Mouse (Mus musculus): Measurements from ENCODE around the gene Gmip. TPM values are rescaled to one million over a fixed set of nuclear protein-coding genes. Genes with fewer than 3 reads are reported as not detected.

The Gmip gene
- 7.1 and 7.9 TPM in 2 replicates for polyA plus RNA-seq (2015; fragmentation: Nextera tagmentation; extraction: Ambion mirVana)

- ATAC-seq (ENCODE audit: low read depth): peak; percentile 89
- no peak within 1 kb of the TSS for H3K27ac ChIP-seq (ENCODE audit: low read length)
- H3K4me3 ChIP-seq (ENCODE audit: low read length): peak within 1 kb of the TSS; percentile 56
- 8% methylated on average over 25 of the region's 28 CpGs for WGBS
- H3K4me2 ChIP-seq (ENCODE audit: low read depth, low read length): peak within 1 kb of the TSS; percentile 97
- no peaks in the 10 kb centered on the region for H3K9me3 ChIP-seq (ENCODE audit: control insufficient read depth, low read length)
- peaks cover 43% of the 10 kb centered on the region for H3K36me3 ChIP-seq (ENCODE audit: control insufficient read depth, insufficient read depth, low read length)
- peaks cover 5% of the 10 kb centered on the region; the same call in 1 of the 2 replicates for H3K4me1 ChIP-seq (replicated peaks; ENCODE audit: control insufficient read depth, insufficient read depth, low read length)
- H3K27me3 ChIP-seq (ENCODE audit: control insufficient read depth, insufficient read depth, low read depth, low read length): no peaks in the 10 kb centered on the region
- peak within 1 kb of the TSS; percentile 70 for H3K9ac ChIP-seq (ENCODE audit: low read length)
These were observed at the start of gene Gmip for GRCm38 (mm10) chr8:69808094-69808863. Gene Gmip, plus strand, starts transcription at chr8:69808679.

GRCm38 (mm10) chr8:69761814-69762445 is 46.5 kb upstream of the Gmip start:
- ATAC-seq (ENCODE audit: low read depth): no peak
- WGBS: 90% methylated on average over 4 of the region's 4 CpGs
- H3K27me3 ChIP-seq (ENCODE audit: control insufficient read depth, insufficient read depth, low read depth, low read length): no peaks in the 10 kb centered on the region
- H3K4me1 ChIP-seq (replicated peaks; ENCODE audit: control insufficient read depth, insufficient read depth, low read length): no peaks in the 10 kb centered on the region
- no peak overlapping the region for H3K9ac ChIP-seq (ENCODE audit: low read length)
- no peak overlapping the region for H3K4me3 ChIP-seq (ENCODE audit: low read length)
- no peak overlapping the region for H3K27ac ChIP-seq (ENCODE audit: low read length)
- H3K4me2 ChIP-seq (ENCODE audit: low read depth, low read length): no peak overlapping the region
- peaks cover 10% of the 10 kb centered on the region for H3K9me3 ChIP-seq (ENCODE audit: control insufficient read depth, low read length)
- H3K36me3 ChIP-seq (ENCODE audit: control insufficient read depth, insufficient read depth, low read length): peaks cover 43% of the 10 kb centered on the region

- WGBS: 82% methylated on average over 9 of the region's 9 CpGs
These were observed 37.3 kb upstream of the Gmip start for GRCm38 (mm10) chr8:69771221-69771620.

GRCm38 (mm10) chr8:69772106-69772505 is 36.4 kb upstream of the Gmip start:
- peaks cover 19% of the 10 kb centered on the region for H3K36me3 ChIP-seq (ENCODE audit: control insufficient read depth, insufficient read depth, low read length)
- no peak overlapping the region for H3K9ac ChIP-seq (ENCODE audit: low read length)
- H3K4me2 ChIP-seq (ENCODE audit: low read depth, low read length): no peak overlapping the region
- H3K4me1 ChIP-seq (replicated peaks; ENCODE audit: control insufficient read depth, insufficient read depth, low read length): peaks cover 11% of the 10 kb centered on the region
- H3K4me3 ChIP-seq (ENCODE audit: low read length): no peak overlapping the region
- no peaks in the 10 kb centered on the region for H3K27me3 ChIP-seq (ENCODE audit: control insufficient read depth, insufficient read depth, low read depth, low read length)
- H3K27ac ChIP-seq (ENCODE audit: low read length): no peak overlapping the region
- ATAC-seq (ENCODE audit: low read depth): no peak
- H3K9me3 ChIP-seq (ENCODE audit: control insufficient read depth, low read length): no peaks in the 10 kb centered on the region
- WGBS: 83% methylated on average over 2 of the region's 2 CpGs

More at GRCm38 (mm10) chr8:69771221-69771620, 37.3 kb upstream of the Gmip start:
- Histone ChIP-seq H3K36me3 (ENCODE audit: control insufficient read depth, insufficient read depth, low read length) (peaks cover 28% of the 10 kb centered on the region), H3K27me3 (ENCODE audit: control insufficient read depth, insufficient read depth, low read depth, low read length) (no peaks in the 10 kb centered on the region), H3K4me2 (ENCODE audit: low read depth, low read length) (no peak overlapping the region), H3K27ac (ENCODE audit: low read length) (no peak overlapping the region), H3K4me3 (ENCODE audit: low read length) (no peak overlapping the region), H3K4me1 (replicated peaks; ENCODE audit: control insufficient read depth, insufficient read depth, low read length) (peaks cover 11% of the 10 kb centered on the region), H3K9me3 (ENCODE audit: control insufficient read depth, low read length) (peaks cover 4% of the 10 kb centered on the region), H3K9ac (ENCODE audit: low read length) (no peak overlapping the region)
- ATAC-seq (ENCODE audit: low read depth): no peak

GRCm38 (mm10) chr8:69774503-69775148 is 33.9 kb upstream of the Gmip start, which contains the start of gene Gm20422:
Gene Gm20422, minus strand, starts transcription at chr8:69774886.
- H3K4me3 ChIP-seq (ENCODE audit: low read length): peak within 1 kb of the TSS; percentile 74
- H3K9me3 ChIP-seq (ENCODE audit: control insufficient read depth, low read length): no peaks in the 10 kb centered on the region
- ATAC-seq (ENCODE audit: low read depth): peak; percentile 100
- no peaks in the 10 kb centered on the region for H3K27me3 ChIP-seq (ENCODE audit: control insufficient read depth, insufficient read depth, low read depth, low read length)
- peaks cover 11% of the 10 kb centered on the region for H3K4me1 ChIP-seq (replicated peaks; ENCODE audit: control insufficient read depth, insufficient read depth, low read length)
- H3K27ac ChIP-seq (ENCODE audit: low read length): peak within 1 kb of the TSS; percentile 99
- WGBS: under 1% methylated on average over 41 of the region's 41 CpGs
- peaks cover 2% of the 10 kb centered on the region; the same call in 1 of the 2 replicates for H3K36me3 ChIP-seq (ENCODE audit: control insufficient read depth, insufficient read depth, low read length)
- H3K4me2 ChIP-seq (ENCODE audit: low read depth, low read length): peak within 1 kb of the TSS; percentile 80
- H3K9ac ChIP-seq (ENCODE audit: low read length): peak within 1 kb of the TSS; percentile 93

GRCm38 (mm10) chr8:69775149-69775534 is 33.3 kb upstream of the Gmip start:
- H3K9ac ChIP-seq (ENCODE audit: low read length): 0 out of 2 replicates have a peak overlapping the region, but pooled peaks have one; percentile 3
- no peak; the same call in 1 of the 2 replicates for ATAC-seq (ENCODE audit: low read depth)
- WGBS: 39% methylated on average over 2 of the region's 2 CpGs

GRCm38 (mm10) chr8:69777111-69777510 is 31.4 kb upstream of the Gmip start:
- H3K4me3 ChIP-seq (ENCODE audit: low read length): no peak overlapping the region
- H3K4me1 ChIP-seq (replicated peaks; ENCODE audit: control insufficient read depth, insufficient read depth, low read length): peaks cover 10% of the 10 kb centered on the region
- H3K9ac ChIP-seq (ENCODE audit: low read length): no peak overlapping the region
- H3K9me3 ChIP-seq (ENCODE audit: control insufficient read depth, low read length): no peaks in the 10 kb centered on the region
- H3K27ac ChIP-seq (ENCODE audit: low read length): no peak overlapping the region
- 67% methylated on average over 8 of the region's 12 CpGs for WGBS
- H3K4me2 ChIP-seq (ENCODE audit: low read depth, low read length): no peak overlapping the region
- no peaks in the 10 kb centered on the region for H3K27me3 ChIP-seq (ENCODE audit: control insufficient read depth, insufficient read depth, low read depth, low read length)
- ATAC-seq (ENCODE audit: low read depth): no peak
- H3K36me3 ChIP-seq (ENCODE audit: control insufficient read depth, insufficient read depth, low read length): peaks cover 2% of the 10 kb centered on the region; the same call in 1 of the 2 replicates

More at GRCm38 (mm10) chr8:69775149-69775534, 33.3 kb upstream of the Gmip start:
- Histone ChIP-seq H3K4me3 (ENCODE audit: low read length) (peak overlapping the region; percentile 14), H3K9me3 (ENCODE audit: control insufficient read depth, low read length) (no peaks in the 10 kb centered on the region), H3K27ac (ENCODE audit: low read length) (no peak overlapping the region), H3K36me3 (ENCODE audit: control insufficient read depth, insufficient read depth, low read length) (peaks cover 2% of the 10 kb centered on the region; the same call in 1 of the 2 replicates), H3K4me1 (replicated peaks; ENCODE audit: control insufficient read depth, insufficient read depth, low read length) (peaks cover 11% of the 10 kb centered on the region), H3K27me3 (ENCODE audit: control insufficient read depth, insufficient read depth, low read depth, low read length) (no peaks in the 10 kb centered on the region), H3K4me2 (ENCODE audit: low read depth, low read length) (peak overlapping the region; percentile 46)

GRCm38 (mm10) chr8:69789105-69789504 is 19.4 kb upstream of the Gmip start:
- no peaks in the 10 kb centered on the region for H3K9me3 ChIP-seq (ENCODE audit: control insufficient read depth, low read length)
- peaks cover 19% of the 10 kb centered on the region for H3K4me1 ChIP-seq (replicated peaks; ENCODE audit: control insufficient read depth, insufficient read depth, low read length)
- no peak overlapping the region for H3K4me3 ChIP-seq (ENCODE audit: low read length)
- no peak for ATAC-seq (ENCODE audit: low read depth)
- no peak overlapping the region for H3K9ac ChIP-seq (ENCODE audit: low read length)
- 86% methylated on average over 5 of the region's 5 CpGs for WGBS
- peaks cover 7% of the 10 kb centered on the region; the same call in 1 of the 2 replicates for H3K36me3 ChIP-seq (ENCODE audit: control insufficient read depth, insufficient read depth, low read length)
- H3K27me3 ChIP-seq (ENCODE audit: control insufficient read depth, insufficient read depth, low read depth, low read length): no peaks in the 10 kb centered on the region
- no peak overlapping the region for H3K27ac ChIP-seq (ENCODE audit: low read length)
- no peak overlapping the region for H3K4me2 ChIP-seq (ENCODE audit: low read depth, low read length)

- Histone ChIP-seq H3K4me1 (replicated peaks; ENCODE audit: control insufficient read depth, insufficient read depth, low read length) (peaks cover 19% of the 10 kb centered on the region), H3K27me3 (ENCODE audit: control insufficient read depth, insufficient read depth, low read depth, low read length) (no peaks in the 10 kb centered on the region), H3K4me2 (ENCODE audit: low read depth, low read length) (no peak overlapping the region), H3K4me3 (ENCODE audit: low read length) (no peak overlapping the region; the same call in 1 of the 2 replicates), H3K36me3 (ENCODE audit: control insufficient read depth, insufficient read depth, low read length) (peaks cover 8% of the 10 kb centered on the region), H3K9ac (ENCODE audit: low read length) (no peak overlapping the region), H3K27ac (ENCODE audit: low read length) (no peak overlapping the region), H3K9me3 (ENCODE audit: control insufficient read depth, low read length) (no peaks in the 10 kb centered on the region)
- WGBS: 65% methylated on average over 5 of the region's 5 CpGs
- no peak for ATAC-seq (ENCODE audit: low read depth)
These were observed 18.7 kb upstream of the Gmip start for GRCm38 (mm10) chr8:69789731-69790130.
